Mouse (Mus musculus) midbrain, embryonic 10.5 days (tissue): ENCODE measurements at regions not wholly inside any gene's neighbourhood (a gene's known extent, or its start where the extent isn't known, plus 50 kb on each side); places are given as distances from the start of the nearest gene placed in this dataset.

ENCODE experiments used
- DNase-seq: peaks from one replicate; pipeline ENCODE4 v3.0.0-alpha.2; 2017; ENCODE audit warnings: low spot score
- H3K27ac ChIP-seq: fragments of 300-500 bp; sonication (generic); replicated peaks from 2 replicates; pipeline ENCODE4 v1.5.1; 2016; ENCODE audit warnings: mild to moderate bottlenecking
- H3K27me3 ChIP-seq: fragments of 300-500 bp; sonication (generic); 2 replicates; pipeline ENCODE4 v1.6.1; 2016; ENCODE audit warnings: low read depth, mild to moderate bottlenecking; ENCODE audit not compliant: poor library complexity, severe bottlenecking
- H3K36me3 ChIP-seq: fragments of 300-500 bp; sonication (generic); 2 replicates; pipeline ENCODE4 v1.6.1; 2016; ENCODE audit warnings: mild to moderate bottlenecking, moderate library complexity
- H3K4me1 ChIP-seq: fragments of 300-500 bp; sonication (generic); 2 replicates; pipeline ENCODE4 v1.6.1; 2016
- H3K4me3 ChIP-seq: fragments of 300-500 bp; sonication (generic); 2 replicates; pipeline ENCODE4 v1.5.1; 2016; ENCODE audit warnings: mild to moderate bottlenecking, moderate library complexity
- H3K9me3 ChIP-seq: fragments of 300-500 bp; sonication (generic); replicated peaks from 2 replicates; pipeline ENCODE4 v1.6.1; 2016; ENCODE audit warnings: mild to moderate bottlenecking
- WGBS: fragments of 180-500 bp; shearing (Covaris S2); methylation state at CpG from one replicate; pipeline ENCODE4 v1.1.7; 2016; 5-methylcytosine and 5-hydroxymethylcytosine counted together

GRCm38 (mm10) chr13:33721851-33722250 is 60.6 kb downstream of the Serpinb6d start:
- no peaks in the 10 kb centered on the region for H3K27me3 ChIP-seq
- H3K36me3 ChIP-seq = no peaks in the 10 kb centered on the region
- H3K4me3 ChIP-seq = no peak overlapping the region
- no peak overlapping the region for H3K27ac ChIP-seq
- H3K9me3 ChIP-seq = peaks cover 23% of the 10 kb centered on the region
- no peak for DNase-seq
- H3K4me1 ChIP-seq = no peaks in the 10 kb centered on the region

- DNase-seq = peak; percentile 21
- Histone ChIP-seq H3K27ac (no peak overlapping the region), H3K4me3 (no peak overlapping the region), H3K27me3 (no peaks in the 10 kb centered on the region), H3K4me1 (no peaks in the 10 kb centered on the region), H3K36me3 (no peaks in the 10 kb centered on the region), H3K9me3 (peaks cover 25% of the 10 kb centered on the region)
- WGBS = 50% methylated on average over 18 of the region's 18 CpGs
Observed at GRCm38 (mm10) chr13:33762293-33763125, 80.7 kb downstream of the Serpinb6e start.

DNA sequence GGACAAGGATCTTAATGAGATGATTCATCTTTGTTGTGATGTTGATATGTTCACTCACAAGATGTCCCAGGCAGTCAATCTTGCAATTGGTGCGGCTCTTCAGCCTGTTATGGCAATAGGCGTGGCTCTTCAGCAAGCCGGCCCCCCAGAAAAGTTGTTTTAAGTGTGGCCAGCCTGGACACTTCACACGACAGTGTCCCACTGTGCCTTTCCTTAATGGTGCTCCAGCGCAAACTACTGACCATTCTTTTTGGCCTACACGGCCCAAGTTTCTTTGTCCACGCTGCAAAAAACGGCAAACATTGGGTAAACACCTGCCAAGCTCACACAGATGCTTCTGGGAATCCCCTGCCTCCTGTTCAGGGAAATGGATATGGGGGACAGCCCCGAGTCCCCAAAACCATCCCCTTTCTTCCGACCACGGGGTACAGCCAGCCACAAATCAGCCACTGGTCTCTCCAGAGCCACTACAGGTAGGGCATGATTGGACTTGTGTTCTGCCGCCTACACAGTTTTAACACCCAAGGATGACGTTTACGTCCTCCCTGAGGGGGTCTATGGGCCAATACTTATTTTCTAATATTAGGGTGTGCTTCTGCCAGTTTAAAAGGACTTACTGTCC is 79.8 kb downstream of the Serpinb6e start:
- WGBS = 83% methylated on average over 14 of the region's 14 CpGs
- Histone ChIP-seq H3K27ac (no peak overlapping the region), H3K36me3 (no peaks in the 10 kb centered on the region), H3K4me1 (no peaks in the 10 kb centered on the region), H3K9me3 (peaks cover 25% of the 10 kb centered on the region), H3K4me3 (no peak overlapping the region), H3K27me3 (no peaks in the 10 kb centered on the region)
- DNase-seq = no peak
